Mouse (Mus musculus): ENCODE measurements around the gene Ccn2. TPM values are rescaled to one million over a fixed set of nuclear protein-coding genes. Genes with fewer than 3 reads are reported as not detected.
"Not testable (repeated sequence)": the region's sequence is repeated elsewhere in the genome, so short reads cannot be mapped to it uniquely, and the experiment has no call there.

Gene Ccn2
- total RNA-seq, 2 experiments from 2014 or later: 120 to 129 TPM

DNA sequence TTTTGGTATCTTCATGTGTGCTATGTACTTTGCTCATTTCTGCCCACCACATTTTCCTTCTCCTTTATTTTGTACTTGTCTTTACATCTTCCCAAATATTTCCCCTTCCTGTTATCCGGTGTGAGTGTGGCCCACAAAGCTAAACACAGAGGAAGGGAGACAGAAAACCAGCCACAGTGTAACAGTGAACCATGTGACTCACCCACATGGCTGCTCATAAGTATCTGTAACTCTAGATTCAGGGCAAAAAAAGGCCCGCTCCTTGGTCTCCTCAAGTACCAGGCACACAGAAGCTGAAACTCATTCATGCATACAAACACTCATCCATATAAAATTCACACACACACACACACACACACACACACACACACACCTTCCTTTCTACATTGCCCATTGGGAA, 7.8 kb downstream of the Ccn2 start:
- DNase-seq: no peak

DNA sequence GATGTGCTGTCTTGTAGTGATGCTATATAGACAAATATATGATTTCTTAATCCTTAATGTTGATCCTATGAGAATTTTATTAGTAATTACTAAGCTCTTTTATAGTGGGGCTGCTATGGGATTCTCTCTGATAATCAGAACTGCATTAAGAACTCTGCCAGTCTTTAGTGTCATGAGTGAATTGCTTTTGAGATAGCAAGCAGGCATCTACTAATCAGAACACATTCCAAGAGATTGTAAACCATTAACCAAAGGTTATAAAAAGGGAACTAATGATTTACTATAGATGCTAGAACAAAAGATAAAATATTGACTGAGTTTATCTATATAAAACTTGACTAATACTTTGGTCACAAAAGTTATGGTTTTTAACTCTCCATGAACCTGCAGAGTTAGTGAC, 8.5 kb downstream of the Ccn2 start:
- no peak for DNase-seq

DNA sequence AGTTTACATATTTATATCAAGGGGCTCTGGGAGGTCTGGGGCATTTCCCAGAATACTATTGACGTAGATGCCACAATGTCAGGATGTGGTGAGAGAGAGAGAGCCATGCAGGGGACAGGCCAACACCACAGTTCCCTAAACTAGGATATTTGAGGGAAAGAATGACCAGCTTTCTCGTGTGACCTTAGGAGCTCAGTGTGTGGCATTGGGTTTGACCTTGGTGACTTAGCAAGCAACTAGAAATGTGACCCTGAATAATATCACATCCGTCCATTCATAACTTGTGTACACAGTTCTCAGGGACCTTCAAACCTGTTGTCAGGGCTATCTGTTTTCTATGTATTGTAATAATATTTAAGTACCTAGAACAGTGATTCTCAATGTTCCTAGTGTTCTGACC, 13.9 kb downstream of the Ccn2 start:
- DNase-seq: no peak

GRCm38 (mm10) chr10:24609766-24610165, 14.5 kb downstream of the Ccn2 start:
- DNase-seq: peak; percentile 79 to 85

DNA sequence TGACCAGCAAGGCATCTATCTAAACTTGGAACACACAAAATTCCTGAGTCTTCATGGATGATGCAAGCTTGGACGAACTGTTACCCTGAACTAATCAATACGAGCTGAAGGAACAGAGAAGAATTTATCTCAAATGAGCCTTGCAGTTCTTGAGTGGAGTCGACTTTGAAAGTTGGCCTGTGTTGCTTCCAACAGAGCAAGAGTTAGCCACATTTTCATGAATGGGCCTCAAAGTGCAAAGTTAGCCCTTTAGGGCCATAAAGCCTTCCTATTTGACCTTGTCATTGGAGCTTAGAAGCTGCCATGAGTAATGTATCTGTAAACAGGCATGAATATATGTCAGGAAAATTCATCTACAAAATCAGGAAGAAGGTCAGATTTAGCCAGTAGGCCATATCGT, 19.5 kb downstream of the Ccn2 start:
- peak in 1 of 2 experiments; percentile 0 for DNase-seq

GRCm38 (mm10) chr10:24615799-24616198, 20.6 kb downstream of the Ccn2 start:
- DNase-seq: no peak

DNA sequence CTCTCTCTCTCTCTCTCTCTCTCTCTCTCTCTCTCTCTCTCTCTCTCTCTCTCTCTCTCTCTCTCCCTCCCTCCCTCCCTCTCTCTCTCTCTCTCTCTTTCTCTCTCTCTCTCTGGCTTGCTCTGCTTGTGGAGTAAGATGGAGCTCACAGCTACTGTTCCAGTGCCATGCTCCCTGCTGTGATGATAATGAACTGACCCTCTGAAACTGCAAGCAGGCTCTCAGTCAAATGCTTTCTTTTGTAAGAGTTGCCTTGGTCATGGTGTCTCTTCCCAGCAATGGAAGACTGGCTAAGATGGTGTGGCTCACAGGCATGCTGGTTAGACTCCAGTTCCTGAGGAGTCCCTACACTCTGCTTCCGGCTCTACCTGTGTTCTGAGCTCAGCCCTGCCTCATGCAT, 21.3 kb downstream of the Ccn2 start:
- not testable (repeated sequence) for DNase-seq

DNA sequence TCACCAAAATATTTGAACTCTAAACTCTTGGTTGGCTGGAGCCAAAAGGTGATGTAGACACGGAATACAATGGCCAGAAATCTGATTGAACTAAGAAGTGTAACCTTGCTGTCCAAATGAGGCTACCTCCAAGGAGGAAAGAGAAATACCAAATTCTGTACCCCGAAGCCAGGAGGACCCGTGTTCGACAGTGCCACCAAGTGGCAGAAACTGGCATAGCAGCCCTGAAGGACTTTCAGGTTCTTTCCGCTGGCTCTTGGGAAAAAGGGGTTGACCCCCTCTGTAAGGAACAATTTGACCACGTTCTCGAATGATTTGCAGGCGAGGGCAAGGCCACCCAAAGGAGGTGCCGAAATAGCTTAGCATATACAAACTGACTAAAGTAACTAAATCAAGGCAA, 26.3 kb downstream of the Ccn2 start:
- peak; percentile 55 to 92 for DNase-seq

- peak; percentile 76 to 93 for DNase-seq
Measured at GRCm38 (mm10) chr10:24622586-24622985, 27.3 kb downstream of the Ccn2 start.

- DNase-seq: peak; percentile 73 to 95
Measured at GRCm38 (mm10) chr10:24625060-24625701, 29.9 kb downstream of the Ccn2 start.

- peak in 1 of 2 experiments; percentile 1 for DNase-seq
Measured at GRCm38 (mm10) chr10:24627262-24627661, 32.0 kb downstream of the Ccn2 start.

GRCm38 (mm10) chr10:24628466-24628865, 33.2 kb downstream of the Ccn2 start:
- DNase-seq: no peak

DNA sequence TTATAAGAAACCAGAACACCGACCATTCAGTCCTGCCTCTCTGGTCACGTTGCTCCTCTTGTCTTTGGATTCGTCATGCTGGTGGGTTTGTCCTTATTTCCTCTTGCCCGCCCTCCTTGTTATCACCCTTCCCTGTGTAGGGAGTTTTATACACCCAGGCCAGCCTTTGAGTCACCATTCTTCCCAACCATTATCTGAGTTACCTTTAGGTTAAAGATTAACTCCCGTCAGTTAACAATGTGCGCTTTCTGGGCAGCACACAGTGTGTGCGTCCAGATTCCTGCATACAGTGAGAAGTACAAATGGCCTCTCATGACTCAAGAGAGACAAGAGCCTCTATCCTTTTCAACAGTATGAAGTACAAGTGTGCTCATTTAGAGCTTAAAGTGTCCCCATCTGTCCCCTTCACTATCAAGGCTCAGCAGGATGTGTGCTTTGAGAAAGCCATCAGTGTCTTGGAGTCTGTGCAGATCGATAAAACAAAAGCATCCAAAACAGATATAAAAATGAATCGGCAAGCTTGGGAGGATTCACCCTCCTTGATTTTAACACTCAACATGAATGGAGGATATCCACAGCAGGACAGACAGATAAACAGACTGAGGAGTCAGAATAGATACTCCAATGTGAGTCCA, 34.0 kb downstream of the Ccn2 start:
- DNase-seq: peak in 1 of 2 experiments; percentile 9

- DNase-seq: peak; percentile 45 to 86
Measured at GRCm38 (mm10) chr10:24630469-24631081, 35.3 kb downstream of the Ccn2 start.

GRCm38 (mm10) chr10:24631122-24631521, 35.9 kb downstream of the Ccn2 start:
- DNase-seq: peak in 1 of 2 experiments; percentile 0

GRCm38 (mm10) chr10:24634288-24634687, 39.0 kb downstream of the Ccn2 start:
- DNase-seq: peak; percentile 61 to 82

- DNase-seq: peak in 1 of 2 experiments; percentile 42
Measured at GRCm38 (mm10) chr10:24635331-24635815, 40.1 kb downstream of the Ccn2 start.

- no peak for DNase-seq
Measured at GRCm38 (mm10) chr10:24635884-24636283, 40.6 kb downstream of the Ccn2 start.

DNA sequence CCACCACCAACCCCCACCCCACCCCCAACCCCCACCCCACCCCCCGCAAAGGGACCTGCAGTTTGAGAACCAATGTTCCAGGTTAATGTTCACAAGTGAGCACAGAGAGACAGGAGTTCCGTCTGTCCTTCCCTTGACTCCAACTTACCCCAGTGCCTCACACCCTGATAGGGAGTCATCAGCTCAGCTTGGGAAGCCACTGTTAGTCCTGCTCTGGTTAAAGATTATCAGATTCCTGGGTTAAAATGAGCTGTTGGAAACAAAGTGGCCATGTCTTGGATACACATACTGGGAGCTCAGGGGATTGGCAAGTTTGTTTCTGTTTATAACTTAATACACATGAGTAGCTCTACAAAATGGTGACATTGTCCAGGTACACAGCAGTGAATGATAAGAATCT, 41.7 kb downstream of the Ccn2 start:
- DNase-seq: no peak

GRCm38 (mm10) chr10:24638306-24639070, 43.2 kb downstream of the Ccn2 start:
- no peak for DNase-seq

GRCm38 (mm10) chr10:24639596-24639995, 44.4 kb downstream of the Ccn2 start:
- no peak for DNase-seq

GRCm38 (mm10) chr10:24640186-24640875, 45.1 kb downstream of the Ccn2 start:
- no peak for DNase-seq
